Mouse (Mus musculus) adrenal gland, postnatal 14 days (tissue): ENCODE measurements around the gene Prl3d3. TPM values are rescaled to one million over a fixed set of nuclear protein-coding genes. Genes with fewer than 3 reads are reported as not detected.
"Not testable (repeated sequence)": the region's sequence is repeated elsewhere in the genome, so short reads cannot be mapped to it uniquely, and the experiment has no call there.

Experiments used
- DNase-seq: peaks from one replicate; pipeline ENCODE4 v3.0.0; 2021; ENCODE audit warnings: mixed read lengths
- long read RNA-seq, 2 experiments: library from polyadenylated mRNA; stranded (forward); transcript quantifications; one replicate each; pipeline ENCODE4 v2.0.0; 2021
- total RNA-seq: library from RNA; stranded (reverse); gene quantifications from 2 replicates; pipeline ENCODE4 v1.2.3, GENCODE M21; 2021

The Prl3d3 gene
- total RNA-seq: not detected in 2 replicates
- long read RNA-seq, experiment 1: 0 reads
- long read RNA-seq, experiment 2: 0 reads

GRCm38 (mm10) chr13:27156490-27156889, at the start of gene Prl3d3:
Prl3d3 (plus strand) TSS chr13:27156790.
- not testable (repeated sequence) for DNase-seq

- not testable (repeated sequence) for DNase-seq
Measured at GRCm38 (mm10) chr13:27121398-27121797, 35.2 kb upstream of the Prl3d3 start, which contains the start of gene Prl3d2. Prl3d2 (plus strand) TSS chr13:27121698.

GRCm38 (mm10) chr13:27148264-27148663, 8.3 kb upstream of the Prl3d3 start:
- no peak for DNase-seq

- DNase-seq: no peak
Measured at GRCm38 (mm10) chr13:27196359-27196758, 39.8 kb downstream of the Prl3d3 start, which contains the start of gene Prl3c1. Prl3c1 (plus strand) TSS chr13:27196659.

Other genes starting within 250 kb of the Prl3d3 start
- not detected in 2 replicates for gene Prl, start 99.2 kb upstream of the Prl3d3 start, total RNA-seq
- gene Prl3d1, start 62.6 kb upstream of the Prl3d3 start, total RNA-seq: not detected in 2 replicates
- not detected in 2 replicates for gene Prl3d2, start 35.1 kb upstream of the Prl3d3 start, total RNA-seq
- not detected in 2 replicates for gene Prl3c1, start 39.9 kb downstream of the Prl3d3 start, total RNA-seq
- gene Prl3b1, start 85.1 kb downstream of the Prl3d3 start, total RNA-seq: not detected in 2 replicates
- not detected in 2 replicates for gene Prl3a1, start 102.6 kb downstream of the Prl3d3 start, total RNA-seq
- gene Prl6a1, start 155.8 kb downstream of the Prl3d3 start, total RNA-seq: not detected in 2 replicates
- gene Prl8a2, start 188.9 kb downstream of the Prl3d3 start, total RNA-seq: 0.41 and 1.5 TPM in 2 replicates
- not detected in 2 replicates for gene Prl2b1, start 234.1 kb downstream of the Prl3d3 start, total RNA-seq